Mouse (Mus musculus) liver, adult 10 weeks (tissue): Measurements from ENCODE around the gene Abhd16b. TPM values are rescaled to one million over a fixed set of nuclear protein-coding genes. Genes with fewer than 3 reads are reported as not detected.

ENCODE experiments used
- polyA plus RNA-seq: library from polyadenylated mRNA; stranded (reverse); fragments of 350-450 nt; fragmentation: Illumina TruSeq; extraction: RNeasy Lipid Tissue Mini Kit (QIAGEN cat#74804); gene quantifications from one replicate; pipeline ENCODE4 v1.2.3, GENCODE M21; 2014; ENCODE audit warnings: low read depth, low replicate concordance

Abhd16b gene
- not detected for polyA plus RNA-seq

DNA sequence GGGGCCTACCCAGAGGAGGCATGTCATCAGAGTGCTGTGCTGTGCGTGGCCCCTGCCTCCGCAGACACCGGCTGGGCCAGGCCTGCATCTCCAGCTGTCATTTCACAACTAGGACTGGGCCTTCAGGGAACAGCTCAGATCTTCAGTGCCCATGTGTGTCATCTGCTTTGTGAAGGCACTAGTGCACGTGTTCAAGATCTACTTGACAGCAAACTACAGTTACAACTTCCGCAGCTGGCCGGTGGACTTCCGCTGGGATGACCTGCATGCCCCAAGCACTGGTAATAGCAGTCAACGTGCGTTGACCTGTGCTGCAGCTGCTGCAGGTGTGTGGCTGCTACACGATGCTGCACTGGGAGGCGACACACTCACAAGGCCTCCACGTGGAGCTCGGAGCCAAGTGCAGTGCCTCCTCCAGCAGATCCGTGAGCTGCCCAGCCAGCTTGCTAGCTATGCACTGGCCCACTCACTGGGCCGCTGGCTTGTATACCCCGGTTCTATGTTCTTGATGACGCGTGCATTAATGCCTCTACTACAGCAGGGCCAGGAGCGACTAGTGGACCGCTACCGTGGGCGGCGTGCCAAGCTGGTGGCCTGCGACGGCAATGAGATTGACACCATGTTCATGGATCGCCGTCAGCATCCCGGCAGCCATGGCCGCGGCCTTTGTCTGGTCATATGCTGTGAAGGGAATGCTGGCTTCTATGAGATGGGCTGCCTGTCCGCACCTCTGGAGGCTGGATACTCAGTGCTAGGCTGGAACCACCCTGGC lies at the start of gene Abhd16b:
Gene Abhd16b, plus strand, starts transcription at position 51 of the 772 bp plus-strand sequence.

DNA sequence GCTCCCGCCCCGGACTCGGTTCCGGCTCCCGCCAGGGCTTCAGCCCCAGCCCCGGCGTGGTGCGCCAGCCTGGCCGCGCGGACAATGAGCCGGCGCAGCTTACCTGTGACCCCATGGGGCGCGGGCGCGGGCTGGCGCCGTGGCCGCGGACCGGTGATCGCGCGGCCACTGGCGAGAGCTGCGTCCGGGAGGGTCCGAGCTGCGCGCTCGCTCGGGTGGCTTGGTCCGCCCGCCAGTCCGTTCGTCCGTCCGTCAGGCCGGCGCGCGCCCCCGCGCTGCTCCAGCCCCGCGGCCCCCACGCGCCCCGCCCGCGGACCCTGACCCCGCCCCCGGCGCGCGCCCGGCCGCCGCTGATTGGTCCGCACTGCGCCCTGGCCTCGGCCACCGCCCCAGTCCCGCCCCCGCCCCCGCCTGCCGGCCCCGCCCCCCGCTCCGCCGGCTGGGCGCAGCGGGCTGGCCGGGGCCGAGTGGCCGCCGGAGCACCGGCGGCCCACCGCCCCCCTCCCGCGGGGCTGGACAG lies 33.8 kb upstream of the Abhd16b start, which contains the start of gene Zbtb46:
Gene Zbtb46, minus strand, starts transcription at position 274 of the 520 bp plus-strand sequence.

DNA sequence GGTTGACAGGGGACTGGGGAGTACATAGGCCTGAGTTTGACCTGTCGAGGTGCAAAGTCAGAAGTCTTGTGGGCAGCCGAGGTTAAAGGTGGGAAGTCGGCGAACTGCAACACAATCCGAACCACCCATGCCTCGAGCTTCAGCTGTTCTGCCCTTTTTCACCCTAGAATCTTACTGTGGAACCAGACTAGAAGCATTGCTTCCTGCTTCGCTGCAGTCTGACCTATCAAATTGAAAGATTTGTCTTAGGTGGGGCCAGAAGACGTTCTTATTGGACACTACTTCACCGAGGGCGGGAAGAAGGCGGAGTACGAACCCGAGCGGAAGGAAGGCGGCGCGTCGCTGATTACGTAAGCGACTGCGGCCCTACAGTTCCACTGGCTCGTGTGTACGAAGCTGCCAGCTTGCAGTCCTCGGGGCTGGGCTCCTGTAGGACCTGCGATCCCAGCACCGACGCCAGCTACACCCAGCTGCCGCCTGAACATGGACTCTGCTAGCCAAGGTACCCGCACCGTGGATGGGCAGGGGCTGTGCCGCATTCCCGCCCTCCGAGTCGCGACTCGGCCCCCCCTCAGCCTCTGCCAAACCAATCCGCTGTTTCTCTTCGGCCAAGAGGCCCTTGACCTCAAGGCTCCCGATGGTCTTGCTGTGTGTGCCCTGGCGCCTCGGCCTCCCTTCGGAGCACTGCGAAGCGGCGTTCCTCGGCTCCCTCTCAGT lies 4.0 kb downstream of the Abhd16b start, which contains the start of gene Tpd52l2:
Gene Tpd52l2, plus strand, starts transcription at position 312 of the 717 bp plus-strand sequence.

DNA sequence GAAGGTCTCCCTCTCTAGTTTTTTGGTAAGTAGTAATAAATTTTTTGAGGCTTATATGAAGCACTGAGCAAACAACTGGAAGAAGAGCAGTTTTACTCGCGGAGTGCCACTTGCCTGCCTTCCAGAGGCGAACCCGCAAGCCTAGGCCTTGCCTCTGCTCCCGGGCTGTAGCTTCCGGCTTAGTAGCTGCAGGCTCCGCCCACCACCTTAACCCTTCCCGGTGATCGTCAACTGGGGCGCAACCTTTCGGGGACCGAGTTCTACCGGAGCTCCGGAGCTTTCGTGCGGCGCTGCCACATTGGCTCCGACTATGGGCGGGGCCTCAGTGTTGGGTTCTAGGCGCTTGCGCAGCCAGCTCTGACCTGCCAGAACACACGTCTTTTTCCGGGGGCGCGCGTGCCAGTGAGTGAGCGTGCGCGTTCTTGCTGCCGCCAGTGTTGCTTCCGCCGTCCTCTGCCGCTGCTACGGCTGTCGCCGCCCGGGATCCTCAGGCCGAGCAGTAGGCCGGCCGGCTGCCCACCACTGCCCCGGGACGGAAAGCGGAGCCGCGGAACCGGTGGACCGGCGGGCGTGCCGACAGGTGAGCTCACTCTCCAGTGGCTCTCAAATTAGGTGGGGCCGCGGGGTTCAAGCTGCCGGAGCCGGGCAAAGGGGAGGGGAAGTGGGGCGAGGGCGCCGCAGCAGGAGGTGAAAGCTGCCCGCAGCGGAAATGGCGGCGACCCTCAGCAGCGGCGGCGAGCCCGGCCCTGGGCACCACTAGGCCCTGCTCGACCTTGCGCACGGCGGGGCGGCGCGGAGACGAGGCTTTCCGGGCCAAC lies 27.3 kb downstream of the Abhd16b start, which contains the start of gene Dnajc5:
Gene Dnajc5, plus strand, starts transcription at position 368 of the 818 bp plus-strand sequence.

Other genes with a start within 250 kb of the Abhd16b start
- 5.7 TPM for gene Gmeb2, start 205.2 kb upstream of the Abhd16b start, polyA plus RNA-seq
- gene Stmn3, start 178.7 kb upstream of the Abhd16b start, polyA plus RNA-seq = not detected
- gene Rtel1, start 173.5 kb upstream of the Abhd16b start, polyA plus RNA-seq = 4.1 TPM
- 1.6 TPM for gene Zgpat, start 128.3 kb upstream of the Abhd16b start, polyA plus RNA-seq
- 22.1 TPM for gene Arfrp1, start 127.8 kb upstream of the Abhd16b start, polyA plus RNA-seq
- 0.50 TPM for gene Lime1, start 113.1 kb upstream of the Abhd16b start, polyA plus RNA-seq
- gene Zbtb46, start 33.8 kb upstream of the Abhd16b start, polyA plus RNA-seq = 2.7 TPM
- gene Tpd52l2, start 3.9 kb downstream of the Abhd16b start, polyA plus RNA-seq = 17.1 TPM
- 19.5 TPM for gene Dnajc5, start 27.3 kb downstream of the Abhd16b start, polyA plus RNA-seq
- gene Uckl1, start 91.7 kb downstream of the Abhd16b start, polyA plus RNA-seq = 17.9 TPM
- 14.8 TPM for gene Prpf6, start 98.7 kb downstream of the Abhd16b start, polyA plus RNA-seq
- 4.4 TPM for gene Zfp512b, start 99.6 kb downstream of the Abhd16b start, polyA plus RNA-seq
- gene Samd10, start 106.0 kb downstream of the Abhd16b start, polyA plus RNA-seq = 0.77 TPM
- not detected for gene Gm29797, start 163.8 kb downstream of the Abhd16b start, polyA plus RNA-seq
- gene Sox18, start 178.4 kb downstream of the Abhd16b start, polyA plus RNA-seq = not detected
- 1.4 TPM for gene Tcea2, start 187.1 kb downstream of the Abhd16b start, polyA plus RNA-seq
- 1.7 TPM for gene Rgs19, start 200.8 kb downstream of the Abhd16b start, polyA plus RNA-seq
- not detected for gene Lkaaear1, start 205.2 kb downstream of the Abhd16b start, polyA plus RNA-seq
- not detected for gene Oprl1, start 221.8 kb downstream of the Abhd16b start, polyA plus RNA-seq